Mouse (Mus musculus) embryonic fibroblast, embryonic 13.5 days (primary cell): ENCODE measurements around the gene Fcgrt.

Source experiments
- CTCF ChIP-seq: IDR thresholded peaks from 2 replicates; pipeline ENCODE4 v1.5.1; 2011; ENCODE audit warnings: mild to moderate bottlenecking, control low read depth, low read length, moderate library complexity, borderline replicate concordance; ENCODE audit not compliant: insufficient read depth
- POLR2A ChIP-seq: IDR thresholded peaks from 2 replicates; pipeline ENCODE4 v1.6.1; 2011; ENCODE audit warnings: low read depth, mild to moderate bottlenecking, control low read depth, low read length, moderate library complexity

- TF ChIP-seq POLR2A = no peak
- 0 out of 2 replicates have a peak, but pooled peaks have one; percentile 52 for TF ChIP-seq CTCF
Observed at GRCm38 (mm10) chr7:45078513-45078912, 25.1 kb downstream of the Fcgrt start.
